Mouse (Mus musculus) large intestine, adult 2 months (tissue): ENCODE measurements around the gene Plch2. TPM values are rescaled to one million over a fixed set of nuclear protein-coding genes. Genes with fewer than 3 reads are reported as not detected.

Source experiments
- DNase-seq: peaks from one replicate; pipeline ENCODE4 v3.0.0-alpha.2; 2012; ENCODE audit warnings: low read depth, low spot score
- WGBS: fragments of 180-500 bp; shearing (Covaris S2); methylation state at CpG from one replicate; pipeline ENCODE4 v1.1.7; 2018; 5-methylcytosine and 5-hydroxymethylcytosine counted together
- polyA plus RNA-seq: library from polyadenylated mRNA; depleted of rRNA; stranded (reverse); fragments of >200 nt; gene quantifications from 2 replicates; pipeline ENCODE4 v1.2.3, GENCODE M21; 2012

Gene Plch2
- polyA plus RNA-seq, 1 experiment, result 28.5 TPM

- peak; percentile 85 for DNase-seq
- WGBS, result under 1% methylated on average over 66 of the region's 66 CpGs
These were observed 92.5 kb downstream of the Plch2 start, which contains the start of gene Pank4 for GRCm38 (mm10) chr4:154963901-154964580. TSS of gene Pank4 (plus strand) at chr4:154964123.

GRCm38 (mm10) chr4:154963190-154963836, 93.3 kb downstream of the Plch2 start:
- WGBS, result 70% methylated on average over 11 of the region's 11 CpGs
- DNase-seq, result no peak

- no peak for DNase-seq
- WGBS, result 91% methylated on average over 7 of the region's 7 CpGs
These were observed 93.9 kb downstream of the Plch2 start for GRCm38 (mm10) chr4:154962683-154963082.

- WGBS, result 16% methylated on average over 13 of the region's 13 CpGs
- no peak for DNase-seq
These were observed 94.7 kb downstream of the Plch2 start for GRCm38 (mm10) chr4:154961911-154962310.

- DNase-seq, result no peak
- WGBS, result 1% methylated on average over 45 of the region's 47 CpGs
These were observed 95.3 kb downstream of the Plch2 start for GRCm38 (mm10) chr4:154961226-154961738.

- no peak for DNase-seq
- WGBS, result 3% methylated on average over 65 of the region's 65 CpGs
These were observed 95.8 kb downstream of the Plch2 start, which contains the start of gene Hes5 for GRCm38 (mm10) chr4:154960690-154961225. TSS of gene Hes5 (plus strand) at chr4:154960923.

GRCm38 (mm10) chr4:154960021-154960689, 96.4 kb downstream of the Plch2 start:
- 51% methylated on average over 20 of the region's 20 CpGs for WGBS

GRCm38 (mm10) chr4:154958621-154959020, 98.0 kb downstream of the Plch2 start:
- whole genome bisulfite sequencing, result 51% methylated on average over 8 of the region's 8 CpGs
- DNase-seq, result no peak

More at GRCm38 (mm10) chr4:154960021-154960689, 96.4 kb downstream of the Plch2 start:
- no peak for DNase-seq

- 21% methylated on average over 15 of the region's 15 CpGs for WGBS
- DNase-seq, result no peak
These were observed 98.4 kb downstream of the Plch2 start for GRCm38 (mm10) chr4:154958171-154958570.

- no peak for DNase-seq
- 66% methylated on average over 13 of the region's 13 CpGs for WGBS
These were observed 99.1 kb downstream of the Plch2 start for GRCm38 (mm10) chr4:154957289-154957993.

GRCm38 (mm10) chr4:154956604-154957003, 100.0 kb downstream of the Plch2 start:
- WGBS, result 69% methylated on average over 9 of the region's 9 CpGs
- DNase-seq, result no peak

GRCm38 (mm10) chr4:154952461-154953241, 103.9 kb downstream of the Plch2 start:
- DNase-seq, result no peak
- WGBS, result 7% methylated on average over 26 of the region's 26 CpGs

- WGBS, result 12% methylated on average over 16 of the region's 16 CpGs
- no peak for DNase-seq
These were observed 107.0 kb downstream of the Plch2 start for GRCm38 (mm10) chr4:154949589-154949982.

GRCm38 (mm10) chr4:154948940-154949588, 107.5 kb downstream of the Plch2 start:
- WGBS, result 74% methylated on average over 6 of the region's 6 CpGs
- no peak for DNase-seq

GRCm38 (mm10) chr4:154948066-154948939, 108.3 kb downstream of the Plch2 start:
- no peak for DNase-seq

GRCm38 (mm10) chr4:154946319-154946718, 110.3 kb downstream of the Plch2 start:
- peak; percentile 67 for DNase-seq
- 4% methylated on average over 8 of the region's 8 CpGs for WGBS

More at GRCm38 (mm10) chr4:154948066-154948939, 108.3 kb downstream of the Plch2 start:
- WGBS, result 23% methylated on average over 14 of the region's 14 CpGs

GRCm38 (mm10) chr4:154944121-154944590, 112.4 kb downstream of the Plch2 start:
- WGBS, result 36% methylated on average over 2 of the region's 2 CpGs
- DNase-seq, result peak; percentile 74
